Mouse (Mus musculus) megakaryocyte, embryonic 14.5 days (primary cell): ENCODE measurements around the gene Reep3. TPM values are rescaled to one million over a fixed set of nuclear protein-coding genes. Genes with fewer than 3 reads are reported as not detected.

Source experiments
- H3K27me3 ChIP-seq: replicated peaks from 2 replicates; pipeline ENCODE3; 2012; ENCODE audit warnings: inconsistent platforms
- H3K36me3 ChIP-seq: replicated peaks from 2 replicates; pipeline ENCODE3; 2012; ENCODE audit warnings: low read length, inconsistent platforms, mixed read lengths
- H3K4me1 ChIP-seq: 2 replicates; pipeline ENCODE4 v1.6.1; 2012; ENCODE audit warnings: inconsistent platforms
- H3K4me3 ChIP-seq: replicated peaks from 2 replicates; pipeline ENCODE3; 2012; ENCODE audit warnings: moderate library complexity, mild to moderate bottlenecking, inconsistent platforms
- H3K9me3 ChIP-seq: 2 replicates; pipeline ENCODE4 v1.6.1; 2012; ENCODE audit warnings: inconsistent platforms
- FLI1 ChIP-seq: IDR thresholded peaks from 2 replicates; pipeline ENCODE4 v1.6.1; 2012; ENCODE audit warnings: low read length, inconsistent platforms, mixed read lengths
- GATA1 ChIP-seq: IDR thresholded peaks from 3 replicates; pipeline ENCODE4 v1.6.1; 2012; ENCODE audit warnings: mixed read lengths, low read length, inconsistent platforms, borderline replicate concordance
- polyA plus RNA-seq: library from polyadenylated mRNA; stranded (reverse); fragments of >175 nt; gene quantifications from 2 replicates; pipeline ENCODE4 v1.2.3, GENCODE M21; 2012; ENCODE audit warnings: low replicate concordance; ENCODE audit not compliant: insufficient read depth

The Reep3 gene
- polyA plus RNA-seq, 1 experiment = 0.97 TPM

DNA sequence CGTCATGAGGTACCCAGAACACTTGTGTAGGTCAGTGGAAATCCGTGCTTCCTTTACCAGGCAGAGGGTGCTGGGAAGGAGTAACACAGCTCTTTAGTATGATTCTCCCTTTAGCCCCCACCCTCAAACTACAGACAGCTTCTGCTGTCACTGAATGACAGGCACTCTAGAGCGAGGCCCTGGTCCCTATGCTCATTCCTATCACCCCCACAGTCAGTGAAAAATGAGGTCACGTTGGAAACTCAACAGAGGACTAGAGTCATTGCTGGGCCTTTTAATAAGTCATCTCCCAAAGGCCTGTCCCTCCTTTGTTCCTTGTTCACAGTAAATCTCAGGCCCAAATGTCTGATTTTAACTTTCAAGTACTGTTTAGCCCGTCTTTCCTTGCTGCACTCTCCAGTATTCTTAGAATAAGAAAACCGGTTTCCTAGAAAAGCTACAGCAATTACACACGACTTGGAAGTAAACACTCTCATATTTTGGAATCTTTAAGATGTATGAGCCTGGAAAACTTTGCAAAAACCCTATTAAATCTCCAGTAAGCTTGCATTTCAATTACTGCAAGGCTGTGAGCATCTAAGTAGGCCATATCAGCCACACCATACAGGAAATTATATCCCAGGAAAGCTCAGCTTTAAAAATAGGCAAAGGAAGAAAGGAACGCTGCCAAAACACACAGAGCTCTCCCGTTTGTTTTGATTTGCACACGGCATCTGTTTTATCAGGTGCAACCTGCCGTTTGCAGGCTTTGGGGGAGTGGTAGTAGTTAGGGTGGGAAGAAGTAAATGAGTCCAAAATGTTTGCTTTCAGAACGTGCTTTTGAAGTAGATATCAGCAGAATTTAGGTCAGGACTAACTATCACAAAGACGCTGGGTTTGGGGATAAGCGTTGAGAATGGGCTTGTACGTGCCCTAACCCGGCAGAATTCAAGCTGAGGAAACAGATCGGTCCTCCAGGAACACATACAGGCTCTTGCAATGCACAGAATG is 40.6 kb downstream of the Reep3 start:
- TF ChIP-seq FLI1 (no peak), GATA1 (no peak)
- peaks cover 33% of the 10 kb centered on the region; the same call in 1 of the 2 replicates for H3K4me1 ChIP-seq
- no peak overlapping the region for H3K4me3 ChIP-seq
- no peaks in the 10 kb centered on the region for H3K27me3 ChIP-seq
- no peaks in the 10 kb centered on the region for H3K9me3 ChIP-seq
- peaks cover 3% of the 10 kb centered on the region for H3K36me3 ChIP-seq

DNA sequence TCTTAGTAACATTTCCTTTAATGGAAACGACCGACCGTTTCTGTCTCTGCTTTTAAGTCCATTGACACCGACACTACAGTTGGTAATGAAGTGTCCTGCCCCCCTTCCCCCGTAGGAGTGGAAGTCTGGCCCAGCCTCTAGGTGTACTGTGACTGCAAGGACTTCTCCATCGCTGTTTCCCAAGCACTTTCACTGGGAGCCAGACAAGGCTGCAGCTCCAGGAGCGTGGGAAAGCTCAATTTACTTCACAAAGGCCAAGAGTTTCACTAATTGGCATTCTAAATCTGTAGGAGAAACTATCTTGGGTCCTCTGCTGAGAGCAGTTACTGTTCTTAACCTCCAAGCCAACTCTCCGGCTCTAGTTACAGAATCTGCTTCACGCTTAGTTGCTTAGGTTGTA is 43.3 kb downstream of the Reep3 start:
- H3K4me3 ChIP-seq = no peak overlapping the region
- H3K4me1 ChIP-seq = peaks cover 41% of the 10 kb centered on the region
- TF ChIP-seq GATA1 = no peak
- no peak for TF ChIP-seq FLI1
- H3K36me3 ChIP-seq = peaks cover 2% of the 10 kb centered on the region
- no peaks in the 10 kb centered on the region for H3K9me3 ChIP-seq
- H3K27me3 ChIP-seq = no peaks in the 10 kb centered on the region

DNA sequence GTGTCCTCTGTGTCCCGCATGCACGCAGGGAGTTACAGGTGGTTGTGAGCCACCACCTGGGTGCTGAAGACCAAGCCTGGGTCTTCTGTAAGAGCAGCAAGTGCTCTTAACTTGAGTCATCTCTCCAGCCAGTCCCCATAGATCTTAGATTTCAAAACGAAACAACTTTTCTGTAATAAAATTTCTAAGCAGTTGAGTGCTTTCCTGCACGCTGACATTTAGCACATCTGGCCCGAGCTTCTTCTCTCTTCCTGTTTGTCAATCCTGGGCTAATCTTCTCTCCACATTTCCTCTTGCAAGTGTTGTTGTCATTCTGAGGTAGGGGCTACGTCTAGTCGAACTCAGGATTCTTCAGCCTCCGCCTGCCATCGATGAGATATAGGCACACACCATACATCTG is 44.3 kb downstream of the Reep3 start:
- Histone ChIP-seq H3K4me3 (peak overlapping the region; percentile 18), H3K4me1 (peaks cover 46% of the 10 kb centered on the region), H3K9me3 (no peaks in the 10 kb centered on the region), H3K27me3 (no peaks in the 10 kb centered on the region), H3K36me3 (no peaks in the 10 kb centered on the region)
- TF ChIP-seq FLI1 (no peak), GATA1 (no peak)

DNA sequence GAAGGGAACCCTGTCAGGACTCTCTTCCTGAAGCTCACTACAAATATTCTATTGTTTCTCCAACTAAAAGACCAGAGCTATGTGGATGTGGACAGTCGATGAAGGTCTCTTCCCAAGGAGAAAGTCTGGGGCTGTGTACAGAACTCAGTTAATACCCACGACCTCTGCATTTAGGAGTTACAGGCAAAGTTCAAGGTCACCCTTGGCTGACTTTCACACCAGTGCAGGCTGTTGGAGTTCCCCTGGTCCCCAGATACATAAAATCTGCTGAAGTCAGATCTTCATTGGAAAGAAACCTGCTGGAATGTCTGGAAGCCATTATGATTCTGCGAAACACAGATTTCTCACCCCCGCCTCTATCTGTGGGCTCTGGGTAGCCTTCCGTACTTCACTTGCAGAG is 45.3 kb downstream of the Reep3 start:
- Histone ChIP-seq H3K9me3 (no peaks in the 10 kb centered on the region), H3K27me3 (no peaks in the 10 kb centered on the region), H3K4me1 (peaks cover 44% of the 10 kb centered on the region), H3K36me3 (no peaks in the 10 kb centered on the region), H3K4me3 (no peak overlapping the region)
- TF ChIP-seq FLI1 = no peak
- no peak for TF ChIP-seq GATA1

DNA sequence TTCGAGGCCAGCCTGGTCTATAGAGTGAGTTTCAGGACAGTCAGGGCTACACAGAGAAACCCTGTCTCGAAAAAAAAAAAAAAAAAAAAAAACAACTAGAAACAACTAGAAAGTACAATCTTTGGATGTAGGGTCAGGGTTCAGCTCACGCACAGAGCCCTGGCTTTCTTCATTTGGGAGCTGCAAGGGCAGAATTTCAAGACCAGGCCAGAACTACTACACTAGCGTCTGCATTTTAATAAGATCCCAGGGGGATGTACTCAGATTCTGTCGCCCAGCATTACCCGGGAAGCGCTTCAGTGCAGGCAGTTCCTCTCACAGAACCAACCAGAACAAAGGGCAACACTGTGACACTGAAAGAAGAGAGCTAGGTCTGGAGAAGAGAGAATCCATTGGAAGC is 46.0 kb downstream of the Reep3 start:
- H3K9me3 ChIP-seq = no peaks in the 10 kb centered on the region
- H3K36me3 ChIP-seq = no peaks in the 10 kb centered on the region
- no peak overlapping the region for H3K4me3 ChIP-seq
- no peaks in the 10 kb centered on the region for H3K27me3 ChIP-seq
- TF ChIP-seq FLI1 (no peak), GATA1 (no peak)
- peaks cover 37% of the 10 kb centered on the region for H3K4me1 ChIP-seq

DNA sequence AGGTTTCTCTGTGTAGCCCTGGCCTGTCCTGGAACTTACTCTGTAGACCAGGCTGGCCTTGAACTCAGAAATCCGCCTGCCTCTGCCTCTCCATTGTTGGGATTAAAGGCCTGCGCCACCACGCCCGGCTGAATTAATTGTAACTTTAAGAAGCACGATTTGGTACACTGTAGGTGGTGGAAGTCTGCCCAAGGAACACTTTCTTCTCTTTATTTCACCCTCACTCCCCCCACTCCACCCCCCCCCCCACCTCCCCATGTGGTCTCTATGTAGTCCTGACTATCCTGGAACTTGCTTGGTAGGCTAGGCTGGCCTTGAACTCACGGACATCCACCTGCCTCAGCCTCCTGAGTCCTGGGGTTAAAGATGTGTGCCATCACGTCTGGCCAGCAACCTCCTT is 47.1 kb downstream of the Reep3 start:
- no peak for TF ChIP-seq FLI1
- no peak for TF ChIP-seq GATA1
- no peaks in the 10 kb centered on the region for H3K36me3 ChIP-seq
- H3K4me3 ChIP-seq = no peak overlapping the region
- H3K27me3 ChIP-seq = no peaks in the 10 kb centered on the region
- H3K4me1 ChIP-seq = peaks cover 36% of the 10 kb centered on the region
- H3K9me3 ChIP-seq = no peaks in the 10 kb centered on the region

DNA sequence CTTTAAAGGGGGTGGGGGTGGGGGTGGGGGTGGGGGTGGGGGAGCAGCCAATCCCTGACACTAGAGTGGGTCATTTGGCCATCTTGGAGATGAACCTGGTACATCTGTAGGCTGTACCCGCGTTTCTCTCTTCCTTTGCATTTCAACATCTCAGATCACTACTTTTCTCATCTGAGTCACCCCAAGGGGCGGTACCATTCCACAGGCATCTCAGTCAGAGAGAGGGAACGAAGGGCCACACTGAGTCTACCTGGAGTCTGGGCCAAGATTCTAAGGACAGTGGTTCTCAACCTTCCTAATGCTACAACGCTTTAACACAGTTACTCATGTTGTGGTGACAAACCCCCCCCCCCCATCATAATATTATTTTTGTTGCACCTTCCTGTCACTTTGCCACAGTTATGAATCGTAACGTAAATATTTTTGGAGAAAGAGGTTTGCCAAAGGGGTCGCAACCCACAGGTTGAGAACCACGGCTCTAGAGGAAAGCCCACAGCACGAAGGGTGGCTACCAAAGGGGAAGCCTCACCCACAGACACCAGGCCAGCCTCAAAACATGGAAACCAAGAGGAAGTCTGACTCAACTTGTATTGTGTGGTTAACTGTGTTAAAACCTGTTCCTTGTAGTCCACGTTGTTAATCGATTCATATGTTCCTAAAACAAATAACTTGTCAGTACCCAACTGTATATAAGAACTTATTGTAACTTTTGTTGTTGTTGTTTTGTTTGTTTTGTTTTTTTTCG is 47.7 kb downstream of the Reep3 start:
- no peak overlapping the region for H3K4me3 ChIP-seq
- no peak for TF ChIP-seq FLI1
- TF ChIP-seq GATA1 = no peak
- peaks cover 36% of the 10 kb centered on the region for H3K4me1 ChIP-seq
- no peaks in the 10 kb centered on the region for H3K9me3 ChIP-seq
- no peaks in the 10 kb centered on the region for H3K36me3 ChIP-seq
- no peaks in the 10 kb centered on the region for H3K27me3 ChIP-seq

DNA sequence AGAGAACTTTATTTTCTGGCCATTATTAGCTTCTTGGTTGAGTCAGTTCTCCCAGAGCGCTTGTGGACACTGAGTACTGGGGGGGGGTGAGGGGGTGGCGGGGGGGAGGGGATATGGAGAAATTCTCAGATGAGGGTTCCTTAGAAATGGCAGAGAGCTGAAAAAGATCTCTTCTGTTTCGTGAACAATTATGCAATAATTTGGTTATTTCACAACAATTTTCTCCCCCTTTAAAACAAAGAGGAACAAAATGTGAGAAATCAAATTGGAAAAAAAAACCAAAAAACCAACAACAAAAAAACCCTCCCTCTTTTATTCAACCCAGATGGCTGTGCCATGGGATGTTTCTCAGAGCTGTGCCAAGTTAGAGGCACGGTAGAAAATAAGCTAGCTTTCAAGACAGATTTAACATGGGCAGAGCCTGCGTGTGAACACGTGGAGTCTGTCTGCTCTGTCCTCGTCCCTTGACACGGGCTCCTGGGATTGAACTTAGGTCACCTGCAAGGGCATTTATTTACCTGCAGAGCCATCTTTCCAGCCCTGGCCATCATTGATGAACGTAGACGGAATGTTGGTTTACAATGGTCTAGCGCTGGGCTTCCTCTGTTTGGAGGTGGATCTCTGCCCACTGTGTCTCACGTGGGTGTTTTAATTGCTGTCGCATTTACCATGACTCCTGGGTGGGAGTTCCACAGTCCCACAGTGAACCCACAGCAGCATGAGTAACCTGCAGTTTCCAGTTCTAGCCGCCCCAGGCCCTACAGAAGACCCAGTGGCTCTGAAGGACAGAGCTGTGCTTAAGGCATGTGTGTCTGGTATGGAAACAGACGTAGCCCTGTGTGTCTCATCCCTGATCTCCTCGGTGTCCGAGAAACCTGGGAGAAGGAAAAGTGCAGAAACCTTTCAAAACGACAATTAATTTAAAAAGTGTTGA is 48.8 kb downstream of the Reep3 start:
- peaks cover 2% of the 10 kb centered on the region for H3K36me3 ChIP-seq
- H3K27me3 ChIP-seq = no peaks in the 10 kb centered on the region
- TF ChIP-seq GATA1 (no peak), FLI1 (no peak)
- no peaks in the 10 kb centered on the region for H3K9me3 ChIP-seq
- no peak overlapping the region for H3K4me3 ChIP-seq
- peaks cover 36% of the 10 kb centered on the region for H3K4me1 ChIP-seq

DNA sequence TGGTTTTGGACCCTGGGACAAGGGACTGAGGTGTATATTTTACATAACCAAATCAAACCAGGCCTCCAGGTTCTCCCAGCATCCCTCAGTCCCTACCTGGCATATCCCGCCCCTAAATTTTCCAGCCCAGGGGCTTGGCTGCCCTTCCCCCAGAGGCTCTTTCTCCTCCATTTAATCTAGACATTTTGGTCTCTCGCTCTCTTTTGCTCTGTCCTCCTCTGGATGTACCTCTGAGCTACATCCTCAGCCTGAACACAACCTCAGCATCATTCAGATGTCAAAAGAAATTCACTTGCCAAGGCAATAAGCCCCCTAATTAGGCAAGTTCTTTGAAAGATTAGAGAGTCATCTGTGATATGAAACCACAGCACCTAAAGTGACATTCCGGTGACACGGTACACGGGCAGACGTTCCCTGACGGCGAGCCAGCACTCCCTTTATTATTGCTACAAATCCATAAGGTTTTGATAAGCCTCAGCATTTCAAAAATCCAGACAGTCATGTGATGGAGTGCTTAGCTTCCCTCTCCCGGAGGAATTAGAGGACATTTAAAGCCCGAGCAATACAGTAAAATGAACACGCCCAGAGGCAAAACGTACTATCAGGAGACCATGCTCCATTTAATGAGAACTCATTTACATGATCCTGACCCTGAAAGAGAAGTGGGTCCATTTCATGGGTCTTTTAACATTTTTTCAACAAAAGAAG is 51.4 kb downstream of the Reep3 start:
- Histone ChIP-seq H3K9me3 (no peaks in the 10 kb centered on the region), H3K36me3 (peaks cover 2% of the 10 kb centered on the region), H3K4me3 (no peak overlapping the region), H3K4me1 (peaks cover 27% of the 10 kb centered on the region), H3K27me3 (no peaks in the 10 kb centered on the region)
- TF ChIP-seq FLI1 (no peak), GATA1 (no peak)
